Mouse (Mus musculus) adrenal gland, adult (tissue): ENCODE results near the gene Dtnb.
A peak's percentile ranks its signal among the peaks of the same experiment; 100 is the strongest.
"Not testable (repeated sequence)": the region's sequence is repeated elsewhere in the genome, so short reads cannot be mapped to it uniquely, and the experiment has no call there.

Experiments
- DNase-seq, 2 experiments: peaks; one replicate each; pipeline ENCODE4 v3.0.0; 2022 to 2023; ENCODE audit warnings: low spot score in 1 of 2; ENCODE audit not compliant: inconsistent age in 2 of 2

Dtnb gene

DNA sequence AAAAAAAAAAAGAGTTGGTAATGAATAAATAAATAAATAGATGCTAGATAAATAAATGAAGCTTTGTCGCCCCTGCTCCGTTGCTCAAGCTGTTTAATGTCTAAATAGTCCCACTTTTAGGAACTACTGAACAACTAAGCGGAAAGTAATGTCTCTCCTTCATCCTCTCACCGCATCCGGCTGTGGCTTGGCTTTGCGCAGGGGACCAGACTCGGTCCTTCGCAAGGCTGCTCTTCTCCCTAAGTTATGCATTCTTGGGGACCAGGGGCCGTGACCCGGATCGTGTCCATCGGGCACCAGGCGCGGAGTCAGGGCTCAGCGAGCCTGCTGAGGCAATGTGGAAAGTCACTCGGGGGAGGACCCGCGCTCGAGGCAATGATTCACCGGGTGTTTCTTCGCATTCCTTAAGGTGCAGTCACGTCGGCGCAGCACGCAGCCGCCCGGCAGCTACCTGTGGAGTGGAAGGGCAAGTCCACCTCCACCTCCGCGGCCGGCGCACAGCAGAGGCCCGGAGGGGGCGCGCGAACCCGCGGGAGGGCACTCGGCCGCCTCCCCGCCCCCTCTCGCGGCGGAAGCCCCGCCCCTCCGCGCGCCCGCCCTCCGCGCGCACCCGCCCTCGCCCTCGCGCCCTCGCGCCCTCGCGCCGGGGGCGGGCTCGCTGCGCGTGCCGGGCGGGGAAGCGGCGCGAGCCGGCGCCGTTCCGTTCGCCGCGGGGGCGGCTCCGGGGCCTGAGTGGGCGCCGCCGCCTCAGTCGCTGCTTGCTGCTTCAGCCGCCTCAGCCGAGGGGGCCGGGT lies at the start of gene Dtnb:
Gene Dtnb (plus strand): TSS at position 595 of the 794 bp plus-strand sequence.
- DNase-seq, result peak; percentile 86 to 94

DNA sequence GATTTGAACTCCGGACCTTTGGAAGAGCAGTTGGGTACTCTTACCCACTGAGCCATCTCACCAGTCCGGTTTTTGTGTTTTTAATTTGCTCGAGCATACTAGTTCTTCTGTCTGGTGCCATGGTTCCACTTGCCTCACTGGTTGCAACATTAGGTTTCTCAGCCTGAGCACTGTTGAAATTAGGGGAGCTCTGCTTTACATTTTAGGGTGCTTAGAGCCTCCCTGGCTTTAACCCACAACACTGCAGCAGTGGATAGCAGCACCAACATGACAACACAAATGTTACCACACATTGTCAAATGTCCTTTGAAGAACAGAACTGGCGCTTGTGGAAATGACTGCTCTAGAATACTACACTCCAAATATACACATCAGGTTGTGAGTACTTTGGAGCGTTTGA lies 46.6 kb upstream of the Dtnb start:
- no peak for DNase-seq

DNA sequence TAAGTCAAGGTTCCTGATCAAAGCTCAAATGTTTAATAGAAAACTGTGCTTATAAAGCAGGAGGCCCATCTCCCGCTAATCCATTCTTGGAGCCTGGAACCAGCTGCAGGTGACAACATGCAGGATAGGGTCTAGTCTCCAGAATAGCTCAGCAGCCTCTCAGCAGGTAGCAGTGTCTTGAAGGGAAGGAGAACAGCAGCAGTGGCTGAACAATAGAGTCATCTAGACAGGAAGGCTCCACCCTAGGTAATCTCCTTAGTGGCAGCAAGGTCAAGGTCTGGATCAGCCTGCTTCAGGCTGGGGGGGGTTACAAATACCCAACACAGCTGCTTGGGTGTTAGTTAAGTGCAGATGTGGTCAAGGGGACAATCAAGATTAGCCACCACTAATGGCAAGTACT lies 36.7 kb upstream of the Dtnb start:
- not testable (repeated sequence) for DNase-seq

DNA sequence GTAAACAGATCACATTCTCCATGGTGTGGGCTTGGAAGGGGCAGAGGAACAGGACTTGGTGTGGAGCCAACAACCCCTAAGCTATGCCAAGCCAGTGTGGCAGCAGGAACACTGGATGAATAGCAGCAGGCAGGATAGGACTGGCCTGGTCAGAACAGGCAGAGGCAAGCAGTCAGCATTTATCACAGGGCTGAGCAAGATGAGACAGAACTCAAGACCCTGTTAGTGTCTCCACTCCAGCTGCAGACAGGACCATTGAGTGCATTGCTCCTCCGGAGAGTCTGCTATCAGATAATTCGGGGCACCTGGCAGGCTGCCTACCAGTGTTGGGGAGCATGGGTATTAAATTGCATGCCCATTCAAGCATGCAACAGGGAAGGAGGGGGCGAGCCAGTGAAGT lies 34.6 kb upstream of the Dtnb start:
- peak in 1 of 2 experiments; percentile 33 for DNase-seq

DNA sequence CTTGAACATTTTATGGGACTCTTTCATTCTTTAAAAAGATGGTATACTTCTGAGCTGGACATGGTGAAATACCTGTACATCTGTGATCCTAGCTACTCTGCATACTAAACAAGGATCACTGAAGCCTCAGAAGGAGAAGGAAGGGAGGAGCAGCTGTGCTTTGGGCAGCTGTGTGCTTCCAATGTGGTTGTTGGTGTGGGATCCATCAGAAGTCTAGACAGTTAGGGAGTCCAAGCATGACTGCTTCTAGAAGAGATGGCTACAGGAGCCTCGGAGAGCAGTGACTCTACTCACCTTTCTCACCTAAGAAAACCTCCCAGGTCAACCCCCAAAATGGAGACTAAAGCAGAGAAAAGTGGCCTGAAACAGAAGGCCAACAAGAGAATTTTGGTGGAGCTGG lies 34.1 kb upstream of the Dtnb start:
- DNase-seq, result no peak

DNA sequence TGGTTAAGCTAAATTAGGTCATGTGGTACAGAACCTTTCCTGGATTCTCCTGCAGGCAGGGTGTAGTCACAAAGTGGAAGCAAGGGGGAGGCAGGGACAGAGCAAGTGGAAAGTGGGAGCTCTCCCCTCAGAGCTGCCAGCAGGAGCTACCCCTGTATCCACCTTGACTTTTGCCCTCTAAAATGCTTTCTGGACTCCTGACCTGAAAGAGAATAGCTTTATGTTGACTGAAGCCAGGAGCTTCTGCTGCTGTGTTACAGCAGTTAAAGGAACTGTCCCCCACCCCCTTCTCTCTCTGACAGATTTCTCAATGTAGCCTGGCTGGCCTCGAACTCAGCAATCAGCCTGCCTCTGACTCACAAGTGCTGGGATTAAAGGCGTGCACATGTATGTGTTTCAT lies 32.6 kb upstream of the Dtnb start:
- DNase-seq, result peak in 1 of 2 experiments; percentile 29

DNA sequence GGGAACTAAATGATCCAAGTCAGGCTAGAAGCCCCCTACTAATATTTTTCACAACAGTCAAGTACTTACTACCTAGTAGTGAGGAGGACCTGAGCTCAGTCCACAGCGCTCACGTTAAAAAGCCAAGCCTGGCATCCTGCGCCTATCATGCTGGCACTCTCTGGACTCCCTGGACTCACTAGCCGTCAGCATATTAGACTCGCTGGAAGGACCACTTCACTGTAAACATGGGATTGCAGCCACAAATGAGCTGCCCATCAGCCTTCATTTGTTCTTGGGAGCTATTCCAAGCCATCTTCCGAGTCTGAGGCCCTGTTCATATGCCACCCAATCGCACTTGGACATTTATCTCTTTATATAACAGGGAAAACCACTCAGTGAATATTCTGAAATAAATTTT lies 31.3 kb upstream of the Dtnb start:
- no peak for DNase-seq

DNA sequence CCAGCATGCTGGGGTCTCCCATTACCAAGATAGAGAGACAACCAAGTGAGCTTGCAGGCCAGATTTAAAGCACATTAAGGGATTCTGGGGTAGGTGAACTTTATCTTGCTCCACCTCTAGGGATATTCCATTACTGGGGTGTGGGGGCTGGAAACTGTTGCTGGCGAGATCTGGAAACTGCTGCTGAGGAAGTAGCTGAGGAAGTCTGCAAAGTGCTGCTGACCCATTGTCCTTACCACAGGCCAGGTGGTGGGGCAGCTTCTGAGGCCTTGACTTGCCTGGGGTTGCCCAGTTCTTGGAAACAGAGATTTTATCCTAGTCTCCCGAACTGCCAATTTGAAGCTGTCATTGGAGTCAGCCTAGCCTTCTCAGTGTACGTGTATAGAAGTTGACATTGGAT lies 26.7 kb upstream of the Dtnb start:
- no peak for DNase-seq

DNA sequence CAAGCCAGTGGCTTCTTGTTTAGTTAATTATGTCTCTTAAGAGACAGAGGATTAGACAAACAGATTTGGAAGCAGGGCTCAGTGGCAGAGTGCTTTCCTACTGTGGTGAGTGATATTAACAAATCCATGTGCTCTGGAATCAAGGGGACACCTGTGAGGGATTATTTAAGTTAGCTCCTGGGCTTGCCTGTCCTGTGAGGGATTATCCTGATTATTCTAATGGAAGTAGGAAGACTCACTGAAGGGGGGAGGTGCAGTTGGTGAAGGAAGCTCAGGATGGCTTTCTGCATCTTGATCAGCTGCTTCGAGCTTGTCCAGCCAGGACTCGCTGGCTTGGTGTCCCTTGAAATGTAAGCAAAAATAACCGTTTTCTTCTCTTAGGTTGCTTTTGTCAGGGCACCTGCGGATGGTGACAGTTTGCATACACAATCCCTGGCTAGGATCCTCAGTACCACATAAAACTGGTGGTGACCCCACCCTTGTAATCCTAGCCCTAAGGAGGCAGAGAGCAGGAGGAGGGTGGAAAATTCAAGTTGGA lies 26.0 kb upstream of the Dtnb start:
- DNase-seq, result no peak

DNA sequence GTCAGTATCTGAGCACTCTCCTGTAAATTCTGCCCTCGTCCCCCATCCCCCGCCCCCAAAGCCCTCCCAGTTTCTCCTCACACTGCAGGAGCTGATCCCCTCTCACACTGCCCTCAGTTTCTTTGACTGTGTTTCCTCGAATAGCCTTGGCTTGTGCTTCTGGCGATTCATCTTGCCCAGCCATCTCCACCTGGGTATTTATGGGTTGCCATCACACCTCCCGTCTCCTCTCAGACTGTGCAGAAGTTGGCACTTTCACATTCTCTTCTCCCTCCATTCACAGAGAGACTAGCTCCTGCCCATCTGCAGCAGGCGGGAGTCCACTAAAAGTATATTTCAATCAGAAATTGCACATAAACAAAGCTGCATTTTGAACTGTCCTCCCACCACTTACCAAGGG lies 25.4 kb upstream of the Dtnb start:
- DNase-seq, result no peak

DNA sequence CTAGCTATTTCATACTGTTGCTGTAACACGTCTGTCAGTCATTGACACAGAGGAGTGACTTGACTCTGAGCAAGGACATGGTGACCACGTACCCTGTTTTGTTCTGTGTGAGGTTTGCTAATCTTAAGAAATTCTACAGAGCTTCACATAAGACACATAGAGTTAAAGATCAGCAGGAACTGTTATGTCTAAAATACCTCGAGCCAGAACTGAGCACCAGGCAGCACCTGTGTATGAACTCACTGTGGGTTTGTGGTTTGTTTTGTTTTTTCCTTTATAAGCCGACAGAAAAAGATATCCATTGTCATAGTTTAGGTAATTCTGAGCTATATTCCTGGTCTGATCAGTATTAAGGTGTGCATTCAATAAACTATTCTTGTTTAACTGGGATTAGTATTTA lies 24.7 kb upstream of the Dtnb start:
- DNase-seq, result no peak

DNA sequence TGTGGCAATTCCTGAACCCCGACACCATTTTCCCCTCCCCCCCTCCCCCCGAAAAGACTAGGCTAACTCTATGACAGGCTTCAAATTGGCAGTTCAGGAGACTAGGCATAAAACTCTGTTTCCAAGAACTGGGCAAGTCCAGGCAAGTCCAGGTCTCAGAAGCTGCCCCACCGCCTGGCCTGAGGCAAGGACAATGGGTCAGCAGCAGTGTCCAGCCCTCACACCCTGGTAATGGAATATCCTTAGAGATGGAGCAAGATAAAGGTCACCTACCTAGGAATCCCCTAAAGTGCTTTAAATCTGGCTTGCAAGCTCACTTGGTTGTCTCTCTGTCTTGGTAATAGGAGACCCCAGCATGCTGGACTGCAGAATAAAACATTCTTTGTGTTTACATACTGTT lies 24.3 kb upstream of the Dtnb start:
- no peak for DNase-seq

DNA sequence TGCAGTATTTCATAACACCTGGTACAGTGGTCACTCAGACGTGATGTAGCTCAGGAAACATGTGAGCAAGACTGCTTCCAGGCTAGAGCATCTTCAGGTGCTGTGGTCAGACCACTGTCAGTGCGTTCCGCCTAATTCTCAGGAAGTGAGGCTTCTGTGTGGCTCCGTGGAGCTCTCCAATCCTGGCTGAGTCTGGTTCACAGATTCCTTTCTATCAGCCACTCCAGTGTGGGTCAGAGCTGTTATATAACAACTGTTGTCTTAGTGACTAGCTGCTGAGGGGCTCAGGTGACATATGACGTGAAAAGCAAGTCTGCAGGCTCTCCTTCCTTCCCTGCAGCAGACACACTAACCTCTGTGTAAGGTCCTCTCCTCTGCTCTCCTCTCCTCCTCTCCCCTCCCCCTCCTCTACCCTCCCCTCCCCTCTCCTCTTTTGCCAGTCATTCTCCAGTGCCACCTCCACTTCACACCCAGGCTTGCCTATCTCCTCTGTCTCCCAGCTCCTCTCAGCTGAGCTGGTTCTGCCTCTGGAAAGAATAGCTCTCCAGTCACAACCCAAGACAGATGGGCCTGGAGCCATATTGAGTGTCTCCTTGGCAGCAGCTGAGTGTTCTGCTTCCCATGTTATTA lies 23.5 kb upstream of the Dtnb start:
- no peak for DNase-seq

DNA sequence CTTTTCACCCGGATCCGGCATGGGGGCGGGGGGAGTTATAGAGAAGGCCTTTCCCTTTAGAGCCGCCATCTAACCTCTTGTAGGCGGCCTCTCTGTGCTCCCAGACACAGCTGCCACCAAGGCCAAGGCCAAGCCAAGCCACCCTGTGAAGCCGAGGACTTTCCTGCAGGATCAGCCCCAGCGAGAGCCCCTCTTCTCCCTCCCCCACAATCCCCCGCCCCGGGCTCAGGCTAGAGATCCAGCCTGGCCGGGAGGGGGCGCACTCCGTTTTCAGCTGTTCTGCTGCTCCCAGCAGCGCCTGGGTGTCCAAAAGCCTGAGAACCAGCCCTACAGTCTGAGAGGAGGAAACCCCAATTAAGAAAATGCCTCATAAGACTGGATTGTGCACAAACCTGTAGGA lies 21.9 kb upstream of the Dtnb start:
- DNase-seq, result peak; percentile 55 to 72

DNA sequence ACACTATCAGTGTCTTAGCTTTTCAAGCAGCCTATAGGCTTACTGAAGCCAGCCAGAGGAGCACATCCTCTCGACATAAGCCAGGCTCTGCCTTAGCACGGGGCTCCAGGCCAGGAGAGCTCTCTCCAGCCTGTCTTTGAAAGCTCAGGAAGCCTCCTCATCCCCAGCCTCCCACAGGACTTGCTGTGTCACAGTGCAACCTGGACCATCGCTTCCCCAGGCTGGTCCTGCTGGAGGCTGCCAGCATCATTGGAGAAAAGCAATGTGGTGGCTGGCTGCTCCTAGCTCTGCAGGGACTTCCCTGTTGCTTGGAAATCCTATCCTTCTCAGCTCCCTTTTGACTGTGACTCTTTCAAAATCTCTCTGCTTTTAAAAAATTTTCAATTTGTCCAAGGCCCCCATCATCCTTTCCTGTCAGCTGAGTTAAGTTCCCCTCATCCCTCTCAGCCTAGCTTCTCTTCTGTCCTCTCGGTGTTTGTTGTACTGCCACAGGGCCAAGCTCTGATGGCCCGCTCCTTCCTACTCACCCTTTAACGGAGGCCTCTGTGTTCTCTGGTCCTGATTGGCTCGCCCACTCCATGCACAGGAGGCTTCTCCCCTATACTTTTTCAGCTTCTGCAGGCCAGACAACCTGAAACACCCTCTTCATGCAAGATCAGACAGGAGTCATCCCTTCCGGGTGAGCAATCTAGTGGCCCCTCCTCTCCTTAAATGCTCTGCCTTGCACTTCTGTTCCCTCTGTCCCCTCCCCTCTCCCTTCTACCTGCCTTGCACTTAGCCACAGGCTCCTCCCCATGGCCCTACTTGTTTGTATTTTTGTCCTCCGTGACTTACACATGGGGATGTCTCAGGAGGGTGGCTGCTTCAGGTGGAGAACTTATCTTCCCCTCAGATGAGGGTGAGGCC lies 14.5 kb upstream of the Dtnb start:
- DNase-seq, result peak in 1 of 2 experiments; percentile 18

DNA sequence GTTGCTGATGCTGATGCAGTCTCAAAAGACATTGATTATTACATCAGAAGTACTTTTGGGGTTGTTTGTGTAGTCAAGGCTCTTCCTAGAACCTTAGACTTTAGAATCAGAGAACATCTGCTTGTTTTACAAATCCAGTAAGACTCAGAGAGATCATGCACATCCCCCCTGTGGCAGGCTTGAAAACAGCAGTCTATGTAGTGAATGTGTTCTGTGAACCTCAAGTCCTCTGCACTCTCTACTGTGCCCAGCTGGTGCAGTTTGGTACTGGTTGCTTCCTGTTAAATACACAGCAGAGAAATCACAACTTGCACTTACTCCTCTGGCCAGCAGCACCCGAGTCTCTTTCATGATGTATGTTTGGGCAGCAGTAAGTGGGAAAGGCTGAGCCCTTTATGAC lies 11.6 kb upstream of the Dtnb start:
- peak; percentile 63 to 83 for DNase-seq

DNA sequence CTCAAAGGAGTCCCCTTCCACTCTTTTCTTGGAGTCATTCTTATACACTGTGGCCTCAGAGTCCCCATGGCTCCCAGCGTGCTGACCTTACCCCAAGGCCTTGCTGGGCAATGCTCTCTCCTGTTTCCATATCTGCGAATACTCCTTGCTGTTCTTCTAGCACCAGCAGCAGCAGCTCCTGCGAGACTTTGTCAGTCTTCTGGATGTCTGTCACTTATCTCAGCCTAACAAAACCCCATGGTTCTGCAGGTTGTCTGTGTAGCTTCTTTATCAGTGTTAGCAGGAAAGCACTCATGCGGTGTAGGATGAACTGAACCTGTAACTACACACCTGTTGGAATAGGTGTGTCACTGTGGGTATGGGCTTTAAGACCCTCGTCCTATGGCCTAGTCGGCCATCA lies 11.1 kb upstream of the Dtnb start:
- no peak for DNase-seq

DNA sequence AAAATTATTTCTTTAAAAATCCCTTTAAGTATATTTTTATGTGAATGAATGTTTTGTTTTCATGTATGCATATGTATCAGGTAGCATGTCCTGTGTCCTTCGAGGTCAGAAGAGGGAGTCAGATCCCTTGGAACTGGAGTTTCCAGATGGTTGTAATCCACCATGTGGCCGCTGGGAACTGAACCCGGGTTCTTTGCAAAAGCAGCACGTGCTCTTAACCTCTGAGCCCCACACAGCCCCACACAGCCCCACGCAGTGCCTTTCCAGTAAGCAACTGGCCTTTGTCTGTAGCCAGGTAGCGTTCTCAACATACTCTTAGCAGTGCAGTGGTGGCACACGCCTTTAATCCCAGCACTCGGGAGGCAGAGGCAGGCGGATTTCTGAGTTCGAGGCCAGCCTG lies 9.4 kb upstream of the Dtnb start:
- no peak for DNase-seq

DNA sequence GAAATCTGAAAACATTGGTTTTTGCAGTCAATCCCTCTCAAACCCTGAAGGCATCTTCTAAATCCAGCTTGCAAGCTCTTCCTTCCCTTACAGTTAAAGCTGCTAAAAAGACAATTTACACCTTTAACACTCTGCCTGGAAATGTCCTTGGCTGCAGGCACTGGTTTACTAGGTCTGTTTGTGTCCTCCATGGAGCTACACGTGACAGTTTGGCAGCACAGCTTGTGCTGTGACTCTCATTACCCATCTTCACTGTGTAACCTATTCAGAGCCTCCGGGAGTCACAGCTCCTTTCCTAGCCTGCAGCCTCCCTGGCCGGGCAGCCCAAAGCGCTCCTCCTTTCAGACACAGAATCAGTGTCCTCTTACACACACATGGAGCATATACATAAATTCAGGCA lies 8.5 kb upstream of the Dtnb start:
- DNase-seq, result no peak

DNA sequence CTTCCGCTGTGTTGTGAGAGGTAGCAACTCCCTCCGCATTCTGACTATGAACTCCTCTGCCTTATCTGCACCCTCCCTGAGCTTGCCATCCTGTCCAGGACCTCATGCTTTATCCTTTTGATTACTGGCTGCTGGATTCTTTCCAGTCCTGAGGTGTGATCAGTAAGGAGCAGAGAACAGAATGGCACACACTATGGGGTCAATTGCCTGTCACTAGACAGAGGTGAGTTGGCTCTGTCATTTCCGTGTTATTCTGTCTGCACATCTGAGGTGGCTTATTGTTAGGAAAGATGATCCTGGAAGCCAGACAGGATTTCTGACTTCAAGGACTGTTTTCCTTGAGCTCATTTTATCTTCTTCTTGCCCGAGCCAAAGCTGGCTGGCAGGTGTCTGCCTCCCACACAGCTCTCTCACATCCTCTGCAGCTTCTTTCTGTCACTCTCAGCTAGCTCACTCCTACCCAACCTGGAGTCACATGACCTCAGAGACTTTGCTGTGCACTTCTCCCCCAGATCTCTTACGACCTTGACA lies 3.7 kb upstream of the Dtnb start:
- DNase-seq, result peak in 1 of 2 experiments; percentile 52

DNA sequence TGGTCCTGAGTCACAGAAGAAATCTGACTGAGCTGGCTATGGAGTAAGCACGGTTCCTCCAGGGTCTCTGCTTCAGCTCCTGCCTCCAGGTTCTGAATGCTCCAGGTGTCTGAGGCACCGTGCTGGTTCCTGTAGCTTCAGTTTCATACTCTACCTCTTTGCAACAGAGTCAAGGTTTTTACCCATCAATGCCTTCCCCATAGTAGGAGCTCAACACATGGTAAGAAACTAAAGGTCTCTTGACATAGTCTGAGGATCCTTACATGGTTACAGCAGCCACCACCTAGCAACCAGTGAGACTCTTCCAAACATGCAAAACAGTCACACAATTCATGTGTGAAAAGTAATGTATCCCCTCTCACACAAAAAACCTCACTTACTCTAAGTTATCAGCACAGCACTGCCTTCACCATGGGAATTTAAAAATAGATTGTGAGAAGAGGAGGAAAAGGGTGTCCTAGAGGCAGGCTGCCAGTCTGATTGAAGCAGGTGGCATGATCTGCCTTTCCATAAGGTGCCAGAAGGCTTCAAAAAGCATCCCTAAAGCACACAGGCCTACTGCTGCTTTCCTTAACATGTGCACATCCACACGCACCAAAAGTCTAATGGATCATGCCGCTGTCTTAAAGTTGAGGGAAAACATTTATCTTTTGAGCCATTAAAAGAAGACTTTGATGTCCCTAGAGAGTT lies 1.3 kb upstream of the Dtnb start:
- peak; percentile 49 to 80 for DNase-seq
